Mouse (Mus musculus): ENCODE measurements around the gene Vac14.

Vac14 gene

GRCm38 (mm10) chr8:110718969-110719670 is 100.7 kb downstream of the Vac14 start:
- no peak for DNase-seq

- DNase-seq = no peak
Observed at GRCm38 (mm10) chr8:110719898-110720653, 101.7 kb downstream of the Vac14 start.

- DNase-seq = no peak
Observed at GRCm38 (mm10) chr8:110720685-110721598, 102.6 kb downstream of the Vac14 start, which contains the start of gene Mtss1l. Gene Mtss1l, plus strand, starts transcription at chr8:110721476.

- DNase-seq = no peak
Observed at GRCm38 (mm10) chr8:110721606-110722413, 103.4 kb downstream of the Vac14 start.

- no peak for DNase-seq
Observed at GRCm38 (mm10) chr8:110722414-110723011, 104.1 kb downstream of the Vac14 start.

GRCm38 (mm10) chr8:110724493-110724892 is 106.1 kb downstream of the Vac14 start:
- DNase-seq = no peak

GRCm38 (mm10) chr8:110725084-110725838 is 106.9 kb downstream of the Vac14 start:
- DNase-seq = no peak

- no peak for DNase-seq
Observed at GRCm38 (mm10) chr8:110726893-110727292, 108.5 kb downstream of the Vac14 start.

- DNase-seq = no peak
Observed at GRCm38 (mm10) chr8:110731346-110731859, 113.0 kb downstream of the Vac14 start.

GRCm38 (mm10) chr8:110733036-110733435 is 114.7 kb downstream of the Vac14 start:
- DNase-seq = no peak

GRCm38 (mm10) chr8:110738591-110739195 is 120.3 kb downstream of the Vac14 start:
- no peak for DNase-seq

GRCm38 (mm10) chr8:110740629-110741175 is 122.3 kb downstream of the Vac14 start:
- DNase-seq = no peak

- DNase-seq = no peak
Observed at GRCm38 (mm10) chr8:110741816-110742451, 123.5 kb downstream of the Vac14 start.

- no peak for DNase-seq
Observed at GRCm38 (mm10) chr8:110742452-110742818, 124.0 kb downstream of the Vac14 start.

- DNase-seq = no peak
Observed at GRCm38 (mm10) chr8:110745162-110745561, 126.8 kb downstream of the Vac14 start.

- no peak for DNase-seq
Observed at GRCm38 (mm10) chr8:110746661-110747060, 128.3 kb downstream of the Vac14 start.

GRCm38 (mm10) chr8:110749500-110750170 is 131.2 kb downstream of the Vac14 start:
- DNase-seq = no peak

GRCm38 (mm10) chr8:110750269-110750668 is 131.9 kb downstream of the Vac14 start:
- no peak for DNase-seq

- no peak for DNase-seq
Observed at GRCm38 (mm10) chr8:110751490-110751889, 133.1 kb downstream of the Vac14 start.

Data from thymus, adult 18-20 months (tissue).